ENCODE assay signal across 22 mouse cellular contexts in genomic region chr10:62808316-62808715, GRCm38 (mm10).
"Had no signal": no experiment of that assay in that cellular context is flagged by ENCODE, and none has a peak within 500 bp of the region (broad histone marks: within the 10 kb centered on the region; RNA-seq: fewer than 3 reads in every experiment).

No protein-coding gene starts in this region.

- H3K27me3 ChIP-seq: limb, embryonic 13.5 days; liver, embryonic 12.5 days; liver, embryonic 15.5 days; midbrain, embryonic 13.5 days; neural tube, embryonic 12.5 days; neural tube, embryonic 15.5 days; stomach, embryonic 15.5 days had no signal

- H3K27ac ChIP-seq: layer of hippocampus, adult 2 months; limb, embryonic 10.5 days; limb, embryonic 13.5 days; liver, embryonic 12.5 days; liver, embryonic 15.5 days; macrophage; midbrain, embryonic 13.5 days; neural tube, embryonic 12.5 days; neural tube, embryonic 15.5 days; stomach, embryonic 15.5 days had no signal

- DNase-seq: kidney, adult 18-20 months; kidney, adult 9 months; kidney, postnatal 25 days; layer of hippocampus, adult 9-11 months; liver; lung, adult 2 months; lung, postnatal 14 days; retina, postnatal 1 day; right cerebral cortex, postnatal 25 days; spleen, adult 18-20 months; thymus, postnatal 36 days had no signal

- H3K4me3 ChIP-seq: layer of hippocampus, adult 2 months; limb, embryonic 10.5 days; limb, embryonic 13.5 days; liver, embryonic 12.5 days; liver, embryonic 15.5 days; midbrain, embryonic 13.5 days; neural tube, embryonic 12.5 days; neural tube, embryonic 15.5 days; stomach, embryonic 15.5 days had no signal

- H3K9me3 ChIP-seq: limb, embryonic 10.5 days; limb, embryonic 13.5 days; liver, embryonic 12.5 days; liver, embryonic 15.5 days; midbrain, embryonic 13.5 days; neural tube, embryonic 12.5 days; neural tube, embryonic 15.5 days; stomach, embryonic 15.5 days had no signal

- H3K9ac ChIP-seq: limb, embryonic 13.5 days; liver, embryonic 12.5 days; liver, embryonic 15.5 days; midbrain, embryonic 13.5 days; neural tube, embryonic 12.5 days; neural tube, embryonic 15.5 days; stomach, embryonic 15.5 days had no signal

- H3K4me2 ChIP-seq: limb, embryonic 13.5 days; liver, embryonic 12.5 days; liver, embryonic 15.5 days; midbrain, embryonic 13.5 days; neural tube, embryonic 12.5 days; neural tube, embryonic 15.5 days; stomach, embryonic 15.5 days had no signal

- ATAC-seq: liver, embryonic 12.5 days; midbrain, embryonic 13.5 days; midbrain, embryonic 16.5 days had no signal

- H3K4me1 ChIP-seq: limb, embryonic 10.5 days; limb, embryonic 13.5 days; liver, embryonic 12.5 days; liver, embryonic 15.5 days; midbrain, embryonic 13.5 days; neural tube, embryonic 12.5 days; neural tube, embryonic 15.5 days; stomach, embryonic 15.5 days had no signal

- H3K36me3 ChIP-seq: liver, embryonic 15.5 days had no signal
